Mouse (Mus musculus) heart, postnatal 0 days (tissue): Measurements from ENCODE around the gene Atp6v1c2.

Source experiments
- CTCF ChIP-seq: IDR thresholded peaks from 2 replicates; pipeline ENCODE4 v1.5.1; 2016; ENCODE audit warnings: antibody characterized with exemption, control low read depth, low read depth
- EP300 ChIP-seq: IDR thresholded peaks from 2 replicates; pipeline ENCODE4 v1.6.1; 2016; ENCODE audit warnings: antibody characterized with exemption, low read depth

- TF ChIP-seq EP300 (no peak), CTCF (no peak)
Observed at GRCm38 (mm10) chr12:17266673-17266990, 62.5 kb downstream of the Atp6v1c2 start.
